Mouse (Mus musculus): ENCODE measurements around the gene Prcd.
"Not testable (repeated sequence)": the region's sequence is repeated elsewhere in the genome, so short reads cannot be mapped to it uniquely, and the experiment has no call there.

The Prcd gene

DNA sequence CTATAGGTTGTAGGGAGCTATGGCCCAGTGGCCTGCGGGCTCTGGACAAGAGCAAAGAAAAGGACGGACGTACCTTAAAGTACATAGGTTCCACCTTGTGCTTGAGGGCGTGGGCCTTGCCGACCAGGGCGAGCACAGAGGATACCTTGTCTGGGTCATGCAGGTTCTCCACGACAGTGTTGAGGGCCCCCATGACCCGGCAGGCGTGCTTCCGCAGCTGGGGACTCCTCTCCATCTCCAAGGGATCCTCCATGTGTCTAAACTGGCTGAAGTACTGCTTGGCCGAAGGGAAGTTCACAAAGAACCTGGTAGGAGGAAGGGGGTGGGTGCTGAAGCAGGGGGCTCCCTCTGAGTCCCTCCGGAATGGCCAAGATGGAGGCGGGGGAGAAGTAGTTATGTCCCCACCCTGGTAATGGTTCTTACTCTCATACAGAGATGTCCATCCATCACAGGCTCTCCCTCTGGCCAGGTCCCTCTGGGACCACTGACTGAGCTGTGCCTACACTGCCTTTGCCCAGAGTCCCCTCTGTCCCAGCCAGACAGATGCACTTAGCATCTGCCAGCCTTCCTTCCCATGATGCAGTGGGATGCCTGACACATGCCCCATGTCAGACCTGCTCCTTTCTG lies 3.5 kb upstream of the Prcd start:
- peak; percentile 35 for DNase-seq

DNA sequence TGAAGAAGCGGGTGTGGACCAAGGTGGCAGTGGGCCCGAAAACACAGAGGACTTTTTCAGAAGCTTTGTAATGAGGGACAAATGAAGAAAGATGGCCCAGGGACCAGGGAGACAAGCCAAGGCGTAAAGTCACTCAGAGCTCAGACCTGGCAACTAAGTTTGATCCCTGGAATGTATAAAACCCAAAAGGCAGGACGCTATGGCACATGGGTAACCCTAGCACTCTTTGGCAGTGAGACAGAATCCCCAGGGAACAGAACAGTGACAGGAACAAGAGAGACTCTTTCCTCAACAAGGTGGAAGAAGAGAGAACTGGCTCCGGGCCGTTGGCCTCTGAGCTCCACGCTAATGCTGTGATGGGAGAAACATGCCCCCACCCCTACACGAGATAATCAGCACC lies 2.5 kb upstream of the Prcd start:
- DNase-seq, result peak; percentile 44

DNA sequence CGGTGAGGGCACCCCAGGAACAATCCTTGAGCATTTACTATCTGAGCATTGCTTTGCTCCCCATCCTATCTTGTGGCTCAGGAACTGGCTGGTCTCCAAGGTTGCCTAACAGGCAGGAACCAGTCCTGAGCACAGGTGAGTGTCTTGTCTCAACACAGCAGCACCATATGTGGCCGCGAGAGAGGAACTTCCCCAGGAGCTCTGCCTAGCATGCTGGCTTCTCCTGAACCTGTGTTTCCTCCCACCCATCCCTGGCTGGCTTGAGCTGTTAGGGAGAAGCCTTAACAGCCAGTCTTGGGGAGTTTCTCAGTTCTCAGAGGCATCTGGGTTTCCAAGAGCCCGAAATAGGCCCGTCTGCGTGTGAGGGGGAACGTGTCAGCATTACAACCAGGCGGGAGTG lies 2.0 kb upstream of the Prcd start:
- DNase-seq, result peak; percentile 43

DNA sequence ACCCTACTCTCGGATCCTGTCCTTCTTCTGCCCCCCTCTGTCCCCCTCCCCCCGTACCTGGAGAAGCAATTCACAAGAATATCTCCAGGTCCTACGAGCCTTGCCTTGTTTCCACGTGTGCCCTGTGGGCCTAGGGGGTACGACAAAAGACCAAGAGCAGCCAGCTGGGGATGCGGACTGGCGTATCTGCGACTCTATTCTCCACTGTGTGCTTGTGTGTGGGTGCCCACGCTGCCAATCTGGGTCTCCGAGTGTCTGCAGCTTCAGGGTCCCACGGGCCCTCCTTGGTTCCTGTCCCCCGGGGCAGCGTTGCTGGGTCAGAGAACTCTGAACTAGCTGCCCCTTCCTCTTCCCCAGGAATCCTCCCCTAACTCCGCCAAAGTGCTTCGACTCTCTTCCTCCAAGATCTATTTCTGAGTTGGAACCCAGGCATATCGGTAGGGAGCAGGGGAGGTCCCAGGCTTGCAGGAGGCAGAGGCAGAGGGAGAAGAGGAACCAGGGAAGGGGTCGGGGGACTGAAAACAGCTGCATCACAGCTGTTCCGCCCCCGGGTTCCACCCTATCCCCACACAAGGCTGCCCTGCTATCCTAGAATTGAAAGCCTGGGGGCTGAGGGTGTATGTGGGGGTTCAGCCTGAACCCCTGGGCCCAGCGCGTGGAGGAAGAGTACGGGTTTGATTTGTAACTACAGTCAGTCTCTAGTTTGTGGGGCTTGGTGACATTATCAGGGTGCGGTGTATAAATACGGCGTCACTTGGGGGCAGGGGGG lies 820 bp upstream of the Prcd start:
- peak; percentile 51 for DNase-seq

DNA sequence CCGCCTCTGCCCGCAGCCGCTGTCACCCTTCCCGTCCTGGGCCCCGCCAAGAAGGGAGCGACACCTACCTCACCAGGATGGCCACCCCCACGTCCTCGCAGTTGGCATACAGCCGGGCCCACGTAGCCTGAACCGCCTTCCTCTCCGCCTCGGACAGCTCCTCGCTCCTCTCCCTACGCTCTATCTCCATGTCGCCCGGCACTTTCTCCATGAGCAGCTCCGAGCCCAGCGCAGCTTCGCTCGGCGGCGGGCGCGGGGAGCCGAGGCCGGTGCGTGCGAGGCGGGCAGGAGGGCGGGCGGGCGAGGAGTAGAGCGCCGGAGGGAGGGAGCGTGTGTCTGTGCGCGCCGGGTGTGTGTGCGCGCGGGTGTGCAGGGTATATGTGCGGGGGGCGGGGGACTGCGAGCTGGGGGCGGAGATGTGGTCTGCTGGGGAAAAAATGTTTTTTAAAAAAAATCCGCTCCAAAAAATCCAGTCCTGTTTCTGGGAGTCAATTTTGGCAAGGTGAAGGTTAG lies 431 bp downstream of the Prcd start:
- peak; percentile 86 for DNase-seq

DNA sequence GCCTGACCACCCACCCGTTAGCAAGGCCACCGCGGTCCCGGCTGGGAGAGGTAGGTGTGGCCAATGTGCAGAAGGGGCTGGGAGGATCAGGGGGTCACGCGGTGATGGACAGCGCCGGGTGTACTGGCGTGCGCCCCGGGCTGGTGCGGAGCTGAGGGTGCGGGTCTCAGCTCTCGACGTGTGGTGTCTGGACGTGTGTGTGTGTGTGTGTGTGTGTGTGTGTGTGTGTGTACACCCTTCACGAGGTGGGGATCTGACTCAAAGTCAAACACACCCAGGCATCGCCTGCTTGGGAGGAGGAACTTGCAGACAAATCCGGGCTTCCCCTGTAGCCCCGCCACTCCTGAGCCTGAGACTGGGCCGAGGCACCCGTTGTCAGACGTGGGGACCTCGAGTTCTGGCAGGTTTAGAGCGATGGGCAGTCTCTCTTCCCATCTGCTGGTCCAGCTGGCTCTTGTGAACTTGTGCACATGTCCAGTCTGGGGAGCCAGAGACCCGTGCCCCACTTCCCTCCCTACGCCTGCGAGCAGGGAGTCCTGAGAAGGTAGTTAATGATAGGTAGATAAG lies 1.0 kb downstream of the Prcd start, which contains the start of gene Cygb:
Gene Cygb (minus strand): TSS at position 59 of the 567 bp plus-strand sequence.
- DNase-seq, result peak; percentile 91

DNA sequence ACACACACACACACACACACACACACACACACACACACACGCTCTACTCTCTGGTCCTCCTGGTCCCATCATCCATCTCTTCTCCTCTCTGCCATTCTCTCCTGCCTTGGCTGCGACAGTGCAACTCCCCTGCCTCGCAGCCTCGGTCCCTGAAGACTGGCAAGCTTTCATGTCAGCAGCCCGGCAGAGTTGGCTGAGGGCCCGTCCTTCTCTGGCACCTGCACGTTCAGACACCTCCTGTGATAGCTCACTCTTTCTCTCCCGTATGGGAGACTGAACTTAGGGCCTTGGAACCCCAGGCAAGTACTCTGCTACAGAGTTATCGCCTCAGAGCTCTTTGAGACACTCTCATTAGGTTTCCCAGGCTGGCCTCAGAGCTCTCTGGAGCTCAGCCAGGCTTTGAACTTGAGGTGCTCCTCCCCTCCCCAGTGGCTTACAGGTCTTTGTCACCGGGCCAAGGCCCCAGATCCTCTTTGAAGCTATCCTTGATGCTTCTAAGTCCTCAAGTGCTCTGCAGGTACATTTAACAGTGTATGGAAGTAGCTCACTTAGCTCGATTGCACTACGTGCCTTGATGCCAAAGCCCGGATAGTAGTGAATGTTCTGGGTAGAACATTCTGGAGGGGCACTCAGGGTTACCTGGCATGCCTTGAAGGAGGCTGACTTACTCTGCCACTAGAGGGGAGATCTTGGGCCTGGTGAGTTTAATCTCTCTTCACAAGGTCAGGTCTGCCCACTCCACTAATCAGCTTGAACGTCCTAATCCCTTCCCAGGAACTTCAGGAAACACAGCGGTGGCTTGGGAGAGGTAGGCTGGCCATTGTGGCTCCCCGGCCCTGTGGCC lies 3.2 kb downstream of the Prcd start:
- DNase-seq, result peak; percentile 89

DNA sequence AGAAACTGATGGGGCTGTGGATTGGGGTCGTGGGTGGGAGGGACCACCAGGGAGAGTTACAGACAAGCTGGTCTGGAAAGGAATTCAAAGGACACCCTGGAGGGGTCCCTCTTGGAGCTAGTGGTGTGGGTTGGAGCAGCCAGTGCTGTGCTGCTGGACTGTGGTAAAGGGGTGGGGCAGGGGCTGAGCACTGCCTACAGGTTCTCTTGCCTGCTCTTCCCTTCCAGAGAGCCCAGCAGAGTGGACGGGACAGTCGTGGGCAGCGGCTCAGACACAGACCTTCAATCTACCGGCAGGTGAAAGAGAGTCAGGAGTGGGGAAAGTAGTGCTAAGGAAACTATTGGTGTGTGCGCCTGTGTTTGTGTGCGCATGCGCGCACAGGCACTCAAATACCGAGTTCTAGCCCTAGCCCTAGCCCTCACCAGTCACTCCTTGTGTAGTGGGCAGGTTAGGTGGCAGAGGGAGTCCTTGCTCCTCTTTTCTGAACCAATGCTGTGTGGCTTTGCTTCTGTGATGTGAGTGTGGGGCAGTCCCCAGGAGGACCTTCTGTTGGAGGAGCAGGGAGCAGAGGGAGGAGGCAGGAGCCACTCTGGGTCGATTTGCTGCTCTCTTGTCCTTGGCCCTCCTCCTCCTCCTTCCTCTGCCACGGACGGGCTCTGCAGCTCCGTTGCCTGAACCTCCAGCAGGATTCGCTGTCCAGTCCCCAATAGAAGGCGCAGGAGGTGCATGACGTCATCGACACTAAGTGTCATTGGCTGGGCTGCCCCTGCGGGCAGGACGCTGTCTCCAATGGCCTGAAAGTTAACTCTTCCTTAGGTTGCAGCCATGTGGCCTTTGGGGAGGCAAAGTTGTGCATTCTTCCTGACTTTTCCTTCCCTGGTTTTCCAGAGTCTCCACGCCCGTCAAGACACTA lies 4.2 kb downstream of the Prcd start:
- peak; percentile 98 for DNase-seq

DNA sequence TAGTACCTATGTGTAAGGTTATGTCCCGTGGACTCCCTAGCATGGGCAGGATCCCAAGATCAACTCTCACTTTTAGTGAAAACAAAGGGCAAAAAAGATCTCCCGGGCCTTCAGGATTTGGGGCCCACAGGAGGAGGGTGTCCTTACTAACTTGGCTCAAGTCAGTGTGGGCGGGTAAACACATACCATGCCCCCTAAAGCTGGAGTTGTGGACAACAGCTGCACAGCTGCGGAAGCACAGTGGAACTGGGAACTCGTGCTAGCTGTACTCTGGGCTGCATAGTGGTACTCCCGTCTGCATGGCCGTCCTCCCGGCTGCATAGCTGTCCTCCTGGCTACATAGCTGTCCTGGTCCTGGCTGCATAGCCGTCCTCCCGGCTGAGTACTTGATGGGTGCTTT lies 4.9 kb downstream of the Prcd start:
- DNase-seq, result no peak

DNA sequence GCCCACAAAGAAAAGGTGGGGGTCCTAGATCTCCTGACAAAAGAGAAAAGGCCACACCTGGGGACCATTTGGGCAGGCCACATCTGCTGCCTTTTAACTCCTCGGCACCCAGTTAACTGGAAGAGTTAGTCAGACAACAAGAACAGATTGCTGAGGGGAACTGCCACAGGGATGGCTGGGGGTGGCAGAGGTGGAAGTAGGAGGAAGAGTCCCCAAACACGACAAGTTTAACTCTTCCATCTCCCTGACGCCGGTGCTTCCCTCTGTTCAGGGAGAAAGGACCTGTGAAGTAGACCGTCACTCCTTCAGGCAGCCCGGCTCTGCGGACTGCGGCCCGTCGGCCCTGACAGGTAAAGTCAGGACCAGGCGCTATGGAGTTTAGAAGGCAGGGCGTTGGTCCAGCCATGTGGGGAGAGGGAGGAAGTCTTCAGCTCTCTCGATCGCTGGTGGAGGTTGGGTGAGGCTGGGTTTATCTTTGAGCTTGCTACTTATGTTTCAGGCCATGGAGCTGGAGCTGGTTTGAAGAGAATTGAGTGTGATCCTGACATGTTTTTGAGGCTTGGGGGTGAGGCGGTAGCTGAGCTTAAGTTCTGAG lies 5.8 kb downstream of the Prcd start:
- peak; percentile 52 for DNase-seq

DNA sequence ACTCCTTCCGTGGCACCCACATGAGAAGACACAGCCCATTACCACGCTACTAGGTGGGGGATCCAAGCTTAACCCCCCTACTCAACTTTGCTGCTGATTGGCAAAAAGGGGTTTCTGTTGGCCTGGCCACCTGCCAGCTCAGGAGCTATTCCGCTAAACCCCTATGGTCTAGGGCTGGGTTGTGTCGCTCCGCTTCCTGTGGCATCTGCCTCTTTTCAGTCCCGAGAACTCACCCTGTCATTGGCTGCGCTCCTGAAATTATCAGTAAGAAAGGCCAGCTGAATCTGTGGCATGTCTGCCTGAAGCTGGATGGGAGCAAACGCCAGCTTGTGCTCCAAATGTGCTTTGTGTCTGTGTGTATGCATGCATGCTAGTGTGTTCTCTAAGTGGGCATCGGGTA lies 6.8 kb downstream of the Prcd start:
- DNase-seq, result peak; percentile 46

DNA sequence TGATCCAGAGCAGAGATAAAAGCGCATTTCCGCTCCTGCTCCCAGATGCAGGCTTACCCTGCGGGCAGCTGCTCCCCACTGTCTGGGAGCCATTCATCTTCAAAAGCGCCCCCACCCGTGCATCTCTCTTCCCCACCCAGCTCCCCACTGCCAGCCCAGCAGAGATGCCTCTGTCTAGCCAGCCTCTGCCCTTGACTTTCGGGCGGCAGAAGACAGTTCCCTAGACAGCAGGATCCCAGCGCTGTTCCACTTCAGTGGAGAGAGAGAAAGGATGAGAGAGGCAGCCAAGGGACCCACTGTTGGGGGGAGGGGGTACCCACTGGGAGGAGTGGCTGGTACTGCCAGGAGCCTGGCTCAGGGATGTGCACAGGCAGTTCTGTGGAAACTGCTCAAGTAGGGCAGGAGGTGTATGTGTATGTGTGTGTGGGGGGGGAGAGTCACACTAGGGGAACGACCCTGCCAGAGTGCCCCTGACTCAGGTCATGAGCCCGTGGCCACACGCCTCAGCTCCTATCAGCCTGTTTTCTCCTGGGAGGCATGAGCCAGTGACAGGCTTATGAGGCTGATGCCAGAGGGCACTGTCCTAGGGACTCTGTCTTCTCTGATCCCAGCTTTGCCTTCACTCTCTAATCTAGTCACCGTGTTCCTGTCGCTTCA lies 8.1 kb downstream of the Prcd start:
- peak; percentile 60 for DNase-seq

DNA sequence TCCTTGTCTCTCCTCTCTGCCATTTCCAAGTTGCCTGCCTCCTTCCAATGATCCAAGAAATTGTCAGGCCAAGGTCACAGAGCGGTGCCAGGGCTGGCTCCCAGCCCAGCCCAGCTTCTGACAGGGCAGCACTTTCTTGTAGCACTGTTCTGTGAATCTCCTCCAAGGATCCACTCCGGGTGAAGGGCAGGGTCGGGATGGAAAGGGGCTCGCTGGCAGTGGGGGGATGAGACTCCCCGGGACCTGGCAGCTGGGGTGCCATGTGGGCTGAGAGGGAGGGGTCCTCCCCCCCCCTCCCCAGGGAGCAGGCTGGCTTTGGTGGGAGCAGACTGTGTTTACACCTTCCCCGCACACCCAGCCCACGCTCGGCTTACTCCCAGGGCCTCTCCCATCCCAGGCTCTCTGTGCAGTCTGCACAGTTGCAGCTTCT lies 8.6 kb downstream of the Prcd start:
- DNase-seq, result peak; percentile 72

DNA sequence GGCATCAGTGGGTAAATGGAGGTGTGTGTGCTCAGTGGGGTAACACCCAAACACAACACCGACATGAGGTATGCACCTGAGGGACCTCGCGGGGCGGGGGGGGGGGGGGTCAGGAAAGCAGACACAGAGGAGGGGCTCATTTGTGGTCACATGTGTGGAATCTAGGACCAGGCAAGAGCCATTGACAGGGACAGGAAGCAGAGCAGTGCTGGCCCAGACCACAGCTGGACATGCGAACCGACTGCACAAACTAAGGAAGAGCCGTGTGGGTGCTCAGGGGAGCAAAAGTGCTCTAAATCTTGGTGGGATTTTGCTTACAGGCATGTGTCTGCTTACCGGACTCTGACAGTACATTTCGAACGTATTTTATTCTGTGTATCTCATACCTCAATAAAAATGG lies 12.0 kb downstream of the Prcd start:
- DNase-seq, result no peak

DNA sequence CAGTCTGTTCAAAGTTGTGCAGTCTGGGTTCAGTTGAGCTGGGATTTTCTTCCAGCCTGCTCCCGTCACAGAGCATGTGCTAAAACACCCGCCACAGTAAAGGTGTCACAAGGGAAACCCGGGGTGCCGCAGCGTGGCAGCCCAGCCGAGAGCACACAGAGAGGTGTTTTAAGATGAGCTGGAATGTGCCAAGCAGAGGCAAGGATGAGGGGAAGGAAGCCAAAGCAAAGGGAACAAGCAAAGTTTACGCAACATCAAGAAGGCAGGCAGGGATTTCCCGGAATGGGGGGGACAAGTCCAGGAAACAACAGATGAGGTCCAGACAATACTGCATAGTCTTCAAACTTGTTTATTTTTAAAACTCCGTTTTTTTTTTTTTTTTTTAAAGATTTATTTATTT lies 13.2 kb downstream of the Prcd start:
- no peak for DNase-seq

DNA sequence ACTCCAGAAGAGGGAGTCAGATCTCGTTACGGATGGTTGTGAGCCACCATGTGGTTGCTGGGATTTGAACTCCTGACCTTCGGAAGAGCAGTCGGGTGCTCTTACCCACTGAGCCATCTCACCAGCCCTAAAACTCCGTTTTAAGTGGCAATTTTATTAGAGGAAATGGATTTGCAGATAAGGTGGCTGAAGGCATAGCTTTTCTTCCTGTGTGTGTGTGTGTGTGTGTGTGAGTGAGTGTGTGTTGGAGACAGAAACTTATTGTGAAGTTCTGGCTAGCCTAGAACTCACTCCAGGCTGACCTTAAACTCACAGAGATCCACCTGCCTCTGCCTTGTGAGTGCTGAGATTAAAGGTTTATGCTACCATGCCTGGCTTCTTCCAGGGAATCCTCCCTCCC lies 13.7 kb downstream of the Prcd start:
- not testable (repeated sequence) for DNase-seq

DNA sequence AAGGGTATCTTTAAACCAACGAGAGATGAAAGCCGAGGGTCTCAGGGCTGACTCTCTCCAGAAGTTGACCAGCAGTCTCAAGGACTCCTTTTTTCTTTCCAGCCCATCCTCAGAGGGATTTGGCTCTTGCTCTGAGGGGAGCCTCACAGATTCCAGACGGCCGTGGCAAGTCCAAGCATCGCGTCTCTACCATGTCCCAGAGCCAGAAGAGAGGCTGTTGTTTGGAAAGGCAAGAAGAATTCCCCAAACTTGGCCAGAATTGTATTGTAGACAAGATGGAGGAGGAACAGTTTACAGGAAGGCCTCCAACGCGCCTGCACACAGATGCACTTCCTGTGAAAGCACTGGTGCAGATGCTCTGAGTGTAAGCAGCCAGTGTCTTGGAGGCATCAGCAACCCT lies 14.6 kb downstream of the Prcd start:
- DNase-seq, result no peak

DNA sequence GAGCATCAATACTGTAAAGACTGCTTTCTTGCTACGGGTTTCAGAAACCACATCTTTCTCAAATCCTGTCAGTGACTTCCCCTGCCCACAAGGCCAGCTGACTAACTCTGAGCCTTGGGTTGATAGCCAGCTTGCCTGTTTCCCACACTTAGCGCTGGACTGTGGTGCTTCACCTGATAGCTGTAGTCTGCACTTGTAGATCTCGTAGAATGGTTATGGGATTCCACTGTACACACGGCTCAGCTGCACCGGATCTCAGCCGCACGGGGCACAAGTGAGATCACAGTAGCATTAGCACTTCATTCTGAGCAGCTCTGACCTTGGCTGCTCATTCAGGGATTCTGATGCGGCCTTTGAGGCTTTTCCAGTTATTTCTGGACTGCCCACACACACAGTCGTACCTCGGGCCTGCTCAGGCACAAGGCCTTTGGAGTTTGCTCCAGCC lies 15.1 kb downstream of the Prcd start:
- DNase-seq, result no peak

DNA sequence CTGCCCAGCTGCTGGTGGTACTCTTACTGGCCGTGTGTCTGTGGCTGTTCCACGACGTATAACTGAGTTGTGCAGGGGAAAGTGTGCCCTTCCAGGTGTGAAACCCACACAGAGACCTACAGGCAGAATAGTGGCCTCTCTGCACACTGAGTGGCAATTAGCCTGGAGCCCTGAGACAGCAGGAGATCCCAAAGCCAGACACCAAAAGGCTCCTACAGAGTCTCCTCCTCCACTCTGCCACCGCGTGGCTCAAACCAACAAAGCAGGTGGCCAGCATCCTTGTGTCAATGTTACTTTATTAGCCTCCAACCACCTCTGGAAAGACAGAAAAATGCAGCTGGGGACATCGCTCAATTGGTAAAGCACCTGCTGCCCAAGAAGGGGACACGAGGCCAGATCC lies 15.5 kb downstream of the Prcd start:
- DNase-seq, result no peak

DNA sequence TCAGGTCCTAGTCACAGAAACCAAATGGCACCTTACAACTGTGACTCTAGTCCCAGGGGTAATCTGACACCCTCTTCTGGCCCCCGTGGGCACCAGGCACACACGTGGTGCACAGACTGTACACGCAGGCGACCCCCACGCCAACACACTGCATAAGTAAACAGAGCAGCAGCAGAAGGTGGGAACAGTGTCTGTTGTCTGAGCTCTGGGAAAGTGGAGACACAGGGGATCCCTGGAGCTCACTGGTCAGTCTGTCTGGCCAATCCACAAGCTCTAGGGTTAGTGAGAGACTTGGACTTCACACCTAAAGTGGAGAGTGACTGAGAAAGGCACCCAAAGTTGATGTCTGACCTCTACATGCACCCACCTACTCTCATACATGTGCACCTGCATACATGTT lies 16.0 kb downstream of the Prcd start:
- peak; percentile 39 for DNase-seq

DNA sequence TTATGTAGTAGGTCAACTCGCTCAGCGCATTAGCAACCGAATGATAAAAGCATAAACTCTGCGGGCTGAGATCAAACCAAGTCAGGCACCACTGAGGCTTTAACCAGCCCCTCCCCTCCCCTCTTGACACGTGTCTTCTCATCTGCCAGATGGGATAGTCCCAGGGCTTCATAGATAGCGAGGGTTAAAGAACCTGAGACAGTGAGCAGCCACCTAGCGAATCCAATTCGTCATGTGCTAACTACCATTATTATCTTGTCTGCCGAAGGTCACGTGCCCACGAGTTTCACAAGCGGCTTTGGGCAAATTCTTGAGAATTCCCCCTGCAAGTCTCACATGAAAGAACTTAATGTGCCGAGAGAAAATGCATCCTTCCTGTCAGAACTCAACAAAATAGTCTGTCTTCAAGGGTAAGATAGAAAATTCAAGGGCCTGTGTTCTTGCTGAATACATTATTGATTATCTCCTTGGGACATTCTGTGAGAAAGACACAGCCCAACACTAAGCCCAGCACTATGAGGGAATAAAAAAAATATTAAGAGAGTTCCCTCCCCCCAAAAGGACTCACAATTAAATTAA lies 16.5 kb downstream of the Prcd start:
- no peak for DNase-seq
